Mouse (Mus musculus) olfactory bulb, adult 2 months (tissue): ENCODE data around the gene As3mt.
"Not testable (repeated sequence)": the region's sequence is repeated elsewhere in the genome, so short reads cannot be mapped to it uniquely, and the experiment has no call there.

ENCODE experiments used
- CTCF ChIP-seq: fragments of 200-500 bp; IDR thresholded peaks from 2 replicates; pipeline ENCODE4 v1.5.1; 2012; ENCODE audit warnings: low read depth, mild to moderate bottlenecking, low read length, moderate library complexity; ENCODE audit not compliant: insufficient read depth
- POLR2A ChIP-seq: fragments of 200-500 bp; IDR thresholded peaks from 2 replicates; pipeline ENCODE4 v1.6.1; 2012; ENCODE audit warnings: mild to moderate bottlenecking, low read depth, low read length, moderate library complexity; ENCODE audit not compliant: insufficient read depth

DNA sequence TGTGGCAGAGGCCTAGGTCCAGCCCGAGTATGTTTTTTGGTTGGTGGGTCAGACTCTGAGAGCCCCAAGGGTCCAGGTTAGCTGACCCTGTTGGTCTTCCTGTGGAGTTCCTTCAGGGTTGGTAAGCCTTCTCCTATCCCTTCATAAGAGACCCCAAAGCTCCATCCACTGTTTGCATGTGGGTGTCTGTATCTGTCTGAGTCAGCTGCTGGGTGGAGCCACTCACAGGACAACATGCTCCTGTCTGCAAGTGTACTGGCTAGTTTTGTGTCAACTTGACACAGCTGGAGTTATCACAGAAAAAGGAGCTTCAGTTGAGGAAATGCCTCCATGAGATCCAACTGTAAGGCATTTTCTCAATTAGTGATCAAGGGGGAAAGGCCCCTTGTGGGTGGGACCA lies 71.9 kb downstream of the As3mt start:
- not testable (repeated sequence) for TF ChIP-seq CTCF, POLR2A
